Mouse (Mus musculus) retina, postnatal 1 day (tissue): ENCODE results near the gene Tnfsf18.

Experiments
- DNase-seq: peaks from one replicate; pipeline ENCODE4 v3.0.0-alpha.2; 2012

Tnfsf18 gene

GRCm38 (mm10) chr1:161494343-161494742 is at the start of gene Tnfsf18:
Gene Tnfsf18, plus strand, starts transcription at chr1:161494655.
- DNase-seq: peak; percentile 13

- DNase-seq: no peak
Observed at GRCm38 (mm10) chr1:161444858-161445257, 49.6 kb upstream of the Tnfsf18 start.

GRCm38 (mm10) chr1:161451683-161452245 is 42.7 kb upstream of the Tnfsf18 start:
- DNase-seq: no peak

GRCm38 (mm10) chr1:161452250-161452649 is 42.2 kb upstream of the Tnfsf18 start:
- no peak for DNase-seq

- DNase-seq: peak; percentile 1
Observed at GRCm38 (mm10) chr1:161463388-161464085, 30.9 kb upstream of the Tnfsf18 start.

- no peak for DNase-seq
Observed at GRCm38 (mm10) chr1:161477221-161477620, 17.2 kb upstream of the Tnfsf18 start.

GRCm38 (mm10) chr1:161479854-161480253 is 14.6 kb upstream of the Tnfsf18 start:
- DNase-seq: no peak

GRCm38 (mm10) chr1:161482211-161482610 is 12.2 kb upstream of the Tnfsf18 start:
- no peak for DNase-seq

GRCm38 (mm10) chr1:161487069-161487468 is 7.4 kb upstream of the Tnfsf18 start:
- no peak for DNase-seq

- no peak for DNase-seq
Observed at GRCm38 (mm10) chr1:161491766-161492165, 2.7 kb upstream of the Tnfsf18 start.

- no peak for DNase-seq
Observed at GRCm38 (mm10) chr1:161496866-161497645, 2.6 kb downstream of the Tnfsf18 start.

GRCm38 (mm10) chr1:161500114-161500810 is 5.8 kb downstream of the Tnfsf18 start:
- no peak for DNase-seq

GRCm38 (mm10) chr1:161500811-161501146 is 6.3 kb downstream of the Tnfsf18 start:
- DNase-seq: no peak

- DNase-seq: no peak
Observed at GRCm38 (mm10) chr1:161506317-161506716, 11.9 kb downstream of the Tnfsf18 start.

GRCm38 (mm10) chr1:161507623-161508047 is 13.2 kb downstream of the Tnfsf18 start:
- no peak for DNase-seq

- no peak for DNase-seq
Observed at GRCm38 (mm10) chr1:161517355-161517754, 22.9 kb downstream of the Tnfsf18 start.

- DNase-seq: no peak
Observed at GRCm38 (mm10) chr1:161520223-161520622, 25.8 kb downstream of the Tnfsf18 start.

GRCm38 (mm10) chr1:161528173-161528572 is 33.7 kb downstream of the Tnfsf18 start:
- DNase-seq: no peak

GRCm38 (mm10) chr1:161550596-161551095 is 56.2 kb downstream of the Tnfsf18 start:
- no peak for DNase-seq

GRCm38 (mm10) chr1:161552098-161552497 is 57.6 kb downstream of the Tnfsf18 start:
- DNase-seq: no peak
